ENCODE assay signal across 9 mouse cellular contexts in the genomic region with DNA sequence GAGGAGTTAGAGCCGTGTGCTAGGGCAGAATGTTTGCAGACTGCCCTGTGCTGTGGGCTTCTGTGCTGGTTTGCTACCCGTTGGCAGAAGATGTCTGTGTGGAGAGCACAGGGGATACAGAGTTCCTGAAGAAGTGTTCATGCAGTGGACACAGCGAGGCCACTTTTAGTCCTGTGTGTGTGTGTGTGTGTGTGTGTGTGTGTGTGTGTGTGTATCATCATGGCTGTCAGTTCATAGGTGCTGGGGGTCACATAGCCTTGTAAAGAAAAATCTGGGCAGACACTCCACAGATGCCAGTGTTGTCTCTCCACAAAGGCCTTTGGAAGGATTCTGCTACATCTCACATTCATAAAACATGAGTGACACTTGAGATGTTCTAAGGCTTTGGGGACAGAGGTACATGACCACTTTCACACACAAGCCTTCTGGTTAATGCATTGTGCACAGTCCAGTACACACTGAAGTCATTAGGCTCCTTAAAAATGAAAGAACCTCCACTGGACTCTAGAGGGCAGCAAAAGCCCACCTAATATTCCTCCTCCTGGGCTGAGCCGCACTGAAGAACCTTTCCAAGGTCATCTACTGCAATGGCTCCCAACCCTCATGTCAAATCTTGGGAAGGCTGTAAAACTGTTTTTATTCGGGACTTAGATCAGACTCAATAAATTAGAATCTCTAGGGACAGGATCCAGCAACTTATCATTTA. TPM values are rescaled to one million over a fixed set of nuclear protein-coding genes. Genes with fewer than 3 reads are reported as not detected.
DNase-seq lines count a peak whose midpoint lies in the region; ATAC-seq lines count a peak whose summit lies in the region.
"Had no signal": no experiment of that assay in that cellular context is flagged by ENCODE, and none has a peak within 500 bp of the region (broad histone marks: within the 10 kb centered on the region; RNA-seq: fewer than 3 reads in every experiment).

No protein-coding gene starts in this region.

- H3K4me2 ChIP-seq in forebrain, embryonic 14.5 days (ENCODE audit: low read length), result no peak overlapping the region
- H3K4me2 ChIP-seq in hindbrain, embryonic 14.5 days (replicated peaks), result no peak overlapping the region

- peaks cover 5% of the 10 kb centered on the region; the same call in 1 of the 2 replicates for H3K4me1 ChIP-seq in heart, embryonic 10.5 days
- H3K4me1 ChIP-seq in forebrain, embryonic 14.5 days (ENCODE audit: control insufficient read depth, insufficient read depth, low read length), result no peaks in the 10 kb centered on the region
- no peaks in the 10 kb centered on the region for H3K4me1 ChIP-seq in hindbrain, embryonic 14.5 days (replicated peaks; ENCODE audit: control insufficient read depth, insufficient read depth, low read length)

- DNase-seq in heart, adult 11 months, result peak; percentile 85
- DNase-seq in heart, embryonic 10.5 days (ENCODE audit: low spot score), result no peak
- DNase-seq in cerebellum, adult 11 months, result peak; percentile 54
- peak; percentile 88 for DNase-seq in forebrain, embryonic 14.5 days (ENCODE audit: low spot score)
- peak; percentile 89 for DNase-seq in hindbrain, embryonic 14.5 days (ENCODE audit: low spot score)
- peak; percentile 24 for DNase-seq in layer of hippocampus, adult 9-11 months
- DNase-seq in lung, postnatal 10 days, result peak; percentile 66
- DNase-seq in retina, postnatal 7 days (ENCODE audit: low read depth, low spot score), result peak; percentile 68

- peak; percentile 95 for ATAC-seq in forebrain, embryonic 14.5 days
- peak; percentile 92 for ATAC-seq in hindbrain, embryonic 14.5 days (ENCODE audit: low FRiP score)

- no peak overlapping the region for H3K9ac ChIP-seq in forebrain, embryonic 14.5 days (ENCODE audit: low read length)
- H3K9ac ChIP-seq in hindbrain, embryonic 14.5 days, result no peak overlapping the region

- H3K9me3 ChIP-seq in heart, embryonic 10.5 days, result no peaks in the 10 kb centered on the region
- H3K9me3 ChIP-seq in forebrain, embryonic 14.5 days (replicated peaks; ENCODE audit: control insufficient read depth, low read length), result no peaks in the 10 kb centered on the region
- no peaks in the 10 kb centered on the region for H3K9me3 ChIP-seq in hindbrain, embryonic 14.5 days (ENCODE audit: control insufficient read depth, low read length)

- WGBS in heart, embryonic 10.5 days, result 37% methylated on average over 5 of the region's 5 CpGs
- WGBS in forebrain, embryonic 14.5 days, result 36% methylated on average over 5 of the region's 5 CpGs
- 37% methylated on average over 5 of the region's 5 CpGs for WGBS in hindbrain, embryonic 14.5 days

- no peaks in the 10 kb centered on the region for H3K36me3 ChIP-seq in heart, embryonic 10.5 days
- no peaks in the 10 kb centered on the region for H3K36me3 ChIP-seq in forebrain, embryonic 14.5 days (ENCODE audit: control insufficient read depth, insufficient read depth, low read length)
- no peaks in the 10 kb centered on the region for H3K36me3 ChIP-seq in hindbrain, embryonic 14.5 days (replicated peaks; ENCODE audit: control insufficient read depth, insufficient read depth)

- no peak overlapping the region for H3K27ac ChIP-seq in heart, embryonic 10.5 days
- no peak overlapping the region for H3K27ac ChIP-seq in forebrain, embryonic 14.5 days (ENCODE audit: low read depth, low read length)
- no peak overlapping the region for H3K27ac ChIP-seq in hindbrain, embryonic 14.5 days
- H3K27ac ChIP-seq: macrophage had no signal

- no peak overlapping the region for H3K4me3 ChIP-seq in heart, embryonic 10.5 days
- H3K4me3 ChIP-seq in forebrain, embryonic 14.5 days (ENCODE audit: low read depth, low read length), result no peak overlapping the region
- H3K4me3 ChIP-seq in hindbrain, embryonic 14.5 days (replicated peaks; ENCODE audit: low read length), result no peak overlapping the region

- 0 out of 2 replicates have a peak, but pooled peaks cover 6% of the 10 kb centered on the region for H3K27me3 ChIP-seq in heart, embryonic 10.5 days (ENCODE audit: insufficient read depth, poor library complexity, severe bottlenecking)
- no peaks in the 10 kb centered on the region for H3K27me3 ChIP-seq in forebrain, embryonic 14.5 days (replicated peaks; ENCODE audit: control insufficient read depth, insufficient read depth, low read length)
- no peaks in the 10 kb centered on the region for H3K27me3 ChIP-seq in hindbrain, embryonic 14.5 days (ENCODE audit: control insufficient read depth, insufficient read depth, low read length)

RNA-seq across cellular contexts. Expression of gene Fam205c, which starts 2.7 kb away (rescaled TPM):
- 0.16 and 0.24 TPM in 2 replicates for polyA plus RNA-seq in heart, embryonic 10.5 days (2016; fragmentation: Nextera tagmentation; extraction: Ambion mirVana)
- polyA plus RNA-seq in forebrain, embryonic 14.5 days (2014; fragmentation: Nextera tagmentation; extraction: Ambion mirVana), result 0.64 and 0.98 TPM in 2 replicates
- polyA plus RNA-seq in hindbrain, embryonic 14.5 days (2014; fragmentation: Nextera tagmentation; extraction: Ambion mirVana), result 1.5 and 2.4 TPM in 2 replicates
- polyA plus RNA-seq: macrophage had no signal

RNA-seq across cellular contexts. Expression of gene Gm12394, which starts 20.2 kb away (rescaled TPM):
- 0.09 and 0.19 TPM in 2 replicates for polyA plus RNA-seq in heart, embryonic 10.5 days (2016; fragmentation: Nextera tagmentation; extraction: Ambion mirVana)
- polyA plus RNA-seq in forebrain, embryonic 14.5 days (2014; fragmentation: Nextera tagmentation; extraction: Ambion mirVana), result 0.10 and 0.41 TPM in 2 replicates
- 0.62 and 0.73 TPM in 2 replicates for polyA plus RNA-seq in hindbrain, embryonic 14.5 days (2014; fragmentation: Nextera tagmentation; extraction: Ambion mirVana)
- polyA plus RNA-seq: macrophage had no signal

RNA-seq across cellular contexts. Expression of gene Fam205a1, which starts 23.1 kb away (rescaled TPM):
- 0.04 TPM in 2 replicates for polyA plus RNA-seq in heart, embryonic 10.5 days (2016; fragmentation: Nextera tagmentation; extraction: Ambion mirVana)
- polyA plus RNA-seq in forebrain, embryonic 14.5 days (2014; fragmentation: Nextera tagmentation; extraction: Ambion mirVana), result not detected in 2 replicates
- polyA plus RNA-seq in hindbrain, embryonic 14.5 days (2014; fragmentation: Nextera tagmentation; extraction: Ambion mirVana), result 0.10 and 0.12 TPM in 2 replicates
- polyA plus RNA-seq: macrophage had no signal

RNA-seq across cellular contexts. Expression of gene Phf24, which starts 39.7 kb away (rescaled TPM):
- 1.5 and 2.8 TPM in 2 replicates for polyA plus RNA-seq in heart, embryonic 10.5 days (2016; fragmentation: Nextera tagmentation; extraction: Ambion mirVana)
- 11.8 and 17.2 TPM in 2 replicates for polyA plus RNA-seq in forebrain, embryonic 14.5 days (2014; fragmentation: Nextera tagmentation; extraction: Ambion mirVana)
- 43.5 and 47.8 TPM in 2 replicates for polyA plus RNA-seq in hindbrain, embryonic 14.5 days (2014; fragmentation: Nextera tagmentation; extraction: Ambion mirVana)
- polyA plus RNA-seq: macrophage had no signal
